Mouse (Mus musculus): ENCODE measurements around the gene Srrd. TPM values are rescaled to one million over a fixed set of nuclear protein-coding genes. Genes with fewer than 3 reads are reported as not detected.

Gene Srrd
- total and polyA plus RNA-seq, 2 experiments from 2014 or later = 52.2 to 67.9 TPM

DNA sequence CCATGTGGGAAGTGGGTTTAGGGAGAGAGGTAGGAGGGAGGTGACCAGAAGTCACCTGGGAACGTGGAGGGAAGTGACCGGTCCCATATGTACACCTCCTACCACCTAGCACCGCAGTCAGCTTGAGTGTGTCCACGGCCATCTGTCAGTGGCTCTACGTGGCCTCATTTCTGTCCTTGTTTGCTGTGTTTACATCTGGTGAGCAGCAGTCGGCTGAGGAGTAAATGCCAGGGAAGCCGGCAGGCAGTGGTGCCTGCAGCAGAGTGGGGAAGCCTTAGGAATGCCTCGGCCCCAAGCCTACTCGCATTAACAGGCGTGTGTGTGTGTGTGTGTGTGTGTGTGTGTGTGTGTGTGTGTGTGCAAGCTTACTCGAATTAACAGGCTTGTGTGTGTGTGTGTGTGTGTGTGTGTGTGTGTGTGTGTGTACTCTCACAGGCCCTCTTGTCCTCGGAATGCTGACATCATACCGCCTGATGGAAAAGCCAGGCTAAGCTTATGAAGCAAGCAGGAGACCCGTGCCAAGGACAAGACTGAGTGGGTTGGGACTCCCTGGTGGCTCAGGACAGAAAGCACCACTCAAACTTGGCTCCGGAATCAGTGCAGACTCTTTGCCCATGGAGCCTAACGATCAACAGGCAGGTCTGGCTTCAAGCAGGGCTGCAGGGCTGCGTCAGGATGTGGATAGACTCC lies 39.9 kb upstream of the Srrd start:
- H3K27ac ChIP-seq (ENCODE audit: low read depth, low read length) = peak overlapping the region; percentile 40; the same call in 1 of the 2 replicates
- 51% methylated on average over 17 of the region's 17 CpGs for WGBS
- ATAC-seq = peak; percentile 54
- no peaks in the 10 kb centered on the region for H3K9me3 ChIP-seq (ENCODE audit: low read length)
- H3K4me2 ChIP-seq (ENCODE audit: low read depth) = no peak overlapping the region
- TF ChIP-seq CTCF (IDR thresholded peaks at IDR 0.05; ENCODE audit: low read depth) = no peak
- DNase-seq = no peak
- no peaks in the 10 kb centered on the region for H3K4me1 ChIP-seq (ENCODE audit: insufficient read depth)
- no peak overlapping the region for H3K9ac ChIP-seq
- H3K36me3 ChIP-seq (ENCODE audit: insufficient read depth) = peaks cover 51% of the 10 kb centered on the region
- no peaks in the 10 kb centered on the region for H3K27me3 ChIP-seq (ENCODE audit: insufficient read depth, low read length)
- no peak overlapping the region for H3K4me3 ChIP-seq (ENCODE audit: low read depth, low read length)

- 36% methylated on average over 6 of the region's 9 CpGs for WGBS
- no peak for DNase-seq
- Histone ChIP-seq H3K27me3 (ENCODE audit: insufficient read depth, low read length) (no peaks in the 10 kb centered on the region), H3K27ac (ENCODE audit: low read depth, low read length) (peak overlapping the region; percentile 40; the same call in 1 of the 2 replicates), H3K9me3 (ENCODE audit: low read length) (no peaks in the 10 kb centered on the region), H3K4me2 (ENCODE audit: low read depth) (no peak overlapping the region), H3K4me1 (ENCODE audit: insufficient read depth) (no peaks in the 10 kb centered on the region), H3K4me3 (ENCODE audit: low read depth, low read length) (no peak overlapping the region), H3K9ac (no peak overlapping the region; the same call in 1 of the 2 replicates), H3K36me3 (ENCODE audit: insufficient read depth) (peaks cover 44% of the 10 kb centered on the region)
- ATAC-seq = peak; percentile 67
- no peak for TF ChIP-seq CTCF (IDR thresholded peaks at IDR 0.05; ENCODE audit: low read depth)
Measured at GRCm38 (mm10) chr5:112382042-112382441, 39.2 kb upstream of the Srrd start.

GRCm38 (mm10) chr5:112381154-112381553 lies 38.3 kb upstream of the Srrd start:
- no peak overlapping the region for H3K27ac ChIP-seq (ENCODE audit: low read depth, low read length)
- H3K27me3 ChIP-seq (ENCODE audit: insufficient read depth, low read length) = no peaks in the 10 kb centered on the region
- TF ChIP-seq CTCF (IDR thresholded peaks at IDR 0.05; ENCODE audit: low read depth) = no peak
- DNase-seq = no peak
- H3K36me3 ChIP-seq (ENCODE audit: insufficient read depth) = peaks cover 37% of the 10 kb centered on the region
- ATAC-seq = no peak
- no peak overlapping the region for H3K9ac ChIP-seq
- H3K4me2 ChIP-seq (ENCODE audit: low read depth) = no peak overlapping the region
- 90% methylated on average over 11 of the region's 11 CpGs for WGBS
- no peaks in the 10 kb centered on the region for H3K9me3 ChIP-seq (ENCODE audit: low read length)
- no peak overlapping the region for H3K4me3 ChIP-seq (ENCODE audit: low read depth, low read length)
- H3K4me1 ChIP-seq (ENCODE audit: insufficient read depth) = no peaks in the 10 kb centered on the region

- H3K4me3 ChIP-seq (ENCODE audit: low read depth, low read length) = no peak overlapping the region
- no peaks in the 10 kb centered on the region for H3K27me3 ChIP-seq (ENCODE audit: insufficient read depth, low read length)
- WGBS = 89% methylated on average over 6 of the region's 6 CpGs
- TF ChIP-seq CTCF (IDR thresholded peaks at IDR 0.05; ENCODE audit: low read depth) = no peak
- H3K9me3 ChIP-seq (ENCODE audit: low read length) = no peaks in the 10 kb centered on the region
- H3K9ac ChIP-seq = no peak overlapping the region
- DNase-seq = no peak
- no peak overlapping the region for H3K27ac ChIP-seq (ENCODE audit: low read depth, low read length)
- no peaks in the 10 kb centered on the region for H3K4me1 ChIP-seq (ENCODE audit: insufficient read depth)
- ATAC-seq = no peak
- peaks cover 43% of the 10 kb centered on the region for H3K36me3 ChIP-seq (ENCODE audit: insufficient read depth)
- H3K4me2 ChIP-seq (ENCODE audit: low read depth) = no peak overlapping the region
Measured at GRCm38 (mm10) chr5:112378716-112379115, 35.9 kb upstream of the Srrd start.

- Histone ChIP-seq H3K27ac (ENCODE audit: low read depth, low read length) (no peak overlapping the region), H3K9me3 (ENCODE audit: low read length) (no peaks in the 10 kb centered on the region), H3K4me3 (ENCODE audit: low read depth, low read length) (no peak overlapping the region), H3K4me1 (ENCODE audit: insufficient read depth) (0 out of 2 replicates have a peak, but pooled peaks cover 3% of the 10 kb centered on the region), H3K9ac (no peak overlapping the region), H3K4me2 (ENCODE audit: low read depth) (no peak overlapping the region), H3K36me3 (ENCODE audit: insufficient read depth) (peaks cover 49% of the 10 kb centered on the region), H3K27me3 (ENCODE audit: insufficient read depth, low read length) (no peaks in the 10 kb centered on the region)
- TF ChIP-seq CTCF (IDR thresholded peaks at IDR 0.05; ENCODE audit: low read depth) = no peak
- DNase-seq (no peak), ATAC-seq (no peak)
- 93% methylated on average over 1 of the region's 1 CpGs for WGBS
Measured at GRCm38 (mm10) chr5:112377380-112377779, 34.5 kb upstream of the Srrd start.

DNA sequence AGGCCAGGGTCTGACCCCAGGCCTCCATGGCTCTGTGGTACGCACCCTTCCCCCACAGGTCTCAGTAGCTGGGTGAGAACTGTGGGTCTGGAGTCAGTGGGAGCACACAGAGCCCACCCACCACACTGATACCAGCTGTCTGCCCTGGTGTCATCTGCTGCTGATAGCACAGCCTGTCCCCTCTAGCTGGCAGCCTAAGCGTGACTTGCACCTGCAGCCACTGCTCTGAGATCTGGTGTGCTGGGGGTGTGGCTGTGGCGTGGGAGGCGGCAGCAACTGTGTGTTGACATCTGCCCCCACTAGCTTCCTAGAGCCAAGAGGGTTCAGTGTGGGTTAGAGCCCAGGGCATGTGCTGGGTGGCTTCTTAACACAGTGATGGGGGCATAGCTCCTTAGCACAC lies 33.3 kb upstream of the Srrd start:
- peaks cover 11% of the 10 kb centered on the region; the same call in 1 of the 2 replicates for H3K4me1 ChIP-seq (ENCODE audit: insufficient read depth)
- TF ChIP-seq CTCF (IDR thresholded peaks at IDR 0.05; ENCODE audit: low read depth) = no peak
- H3K9ac ChIP-seq = no peak overlapping the region
- no peaks in the 10 kb centered on the region for H3K9me3 ChIP-seq (ENCODE audit: low read length)
- no peak for DNase-seq
- H3K4me3 ChIP-seq (ENCODE audit: low read depth, low read length) = no peak overlapping the region
- H3K36me3 ChIP-seq (ENCODE audit: insufficient read depth) = peaks cover 48% of the 10 kb centered on the region
- 88% methylated on average over 4 of the region's 4 CpGs for WGBS
- H3K4me2 ChIP-seq (ENCODE audit: low read depth) = no peak overlapping the region
- H3K27me3 ChIP-seq (ENCODE audit: insufficient read depth, low read length) = no peaks in the 10 kb centered on the region
- no peak for ATAC-seq
- H3K27ac ChIP-seq (ENCODE audit: low read depth, low read length) = no peak overlapping the region

DNA sequence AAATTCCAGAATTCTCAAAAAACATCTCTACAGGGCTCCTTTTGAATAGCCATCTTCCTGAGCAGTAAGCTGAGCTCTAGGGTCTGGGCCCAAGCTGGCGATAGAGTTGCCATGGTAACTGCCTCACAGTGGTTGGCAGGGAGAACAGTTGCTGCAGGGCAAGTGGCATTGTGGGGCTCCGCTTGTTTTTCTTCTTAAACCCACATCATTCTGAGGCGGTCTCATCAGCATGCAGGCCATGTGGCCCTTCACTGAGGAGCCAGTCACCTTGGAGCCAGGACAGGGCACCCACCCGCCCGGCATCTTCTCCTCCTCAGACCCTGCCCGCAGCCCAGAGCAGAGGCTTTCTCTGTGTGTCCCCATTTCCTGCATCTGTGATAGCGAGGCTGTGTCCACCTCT lies 29.1 kb upstream of the Srrd start:
- 6% methylated on average over 7 of the region's 7 CpGs for WGBS
- peaks cover 68% of the 10 kb centered on the region for H3K36me3 ChIP-seq (ENCODE audit: insufficient read depth)

More for the DNA sequence above, 29.1 kb upstream of the Srrd start:
- DNase-seq = peak; percentile 90
- peak; percentile 93 for ATAC-seq
- Histone ChIP-seq H3K4me3 (ENCODE audit: low read depth, low read length) (no peak overlapping the region), H3K27me3 (ENCODE audit: insufficient read depth, low read length) (no peaks in the 10 kb centered on the region), H3K4me2 (ENCODE audit: low read depth) (peak overlapping the region; percentile 4; the same call in 1 of the 2 replicates), H3K27ac (ENCODE audit: low read depth, low read length) (peak overlapping the region; percentile 83), H3K9ac (peak overlapping the region; percentile 39), H3K4me1 (ENCODE audit: insufficient read depth) (peaks cover 11% of the 10 kb centered on the region; the same call in 1 of the 2 replicates), H3K9me3 (ENCODE audit: low read length) (no peaks in the 10 kb centered on the region)
- TF ChIP-seq CTCF (IDR thresholded peaks at IDR 0.05; ENCODE audit: low read depth) = no peak
